Mouse (Mus musculus) ES-E14 (cell line): ENCODE measurements around the gene Ttyh2.

Experiments
- CHD2 ChIP-seq: IDR thresholded peaks from 2 replicates; pipeline ENCODE4 v1.6.1; 2014; ENCODE audit warnings: mild to moderate bottlenecking, low read depth, low read length, inconsistent platforms
- ZC3H11A ChIP-seq: IDR thresholded peaks from 2 replicates; pipeline ENCODE4 v1.6.1; 2012; ENCODE audit warnings: low read depth, mild to moderate bottlenecking, inconsistent platforms, low read length, borderline replicate concordance
- ZNF384 ChIP-seq: IDR thresholded peaks from 2 replicates; pipeline ENCODE4 v1.6.1; 2012; ENCODE audit warnings: low read depth, low read length, inconsistent platforms

- TF ChIP-seq CHD2 (no peak), ZC3H11A (no peak), ZNF384 (no peak)
These were observed 12.4 kb upstream of the Ttyh2 start for GRCm38 (mm10) chr11:114662746-114663362.
